Mouse (Mus musculus): ENCODE data around the gene Ube2t. TPM values are rescaled to one million over a fixed set of nuclear protein-coding genes. Genes with fewer than 3 reads are reported as not detected.
A peak's percentile ranks its signal among the peaks of the same experiment; 100 is the strongest.

Gene Ube2t
- total RNA-seq (2022) = 1 to 10 TPM in 2 of 4 experiments, under 1 TPM in 2; 0.70 to 1.7 (median 1.1) TPM

DNA sequence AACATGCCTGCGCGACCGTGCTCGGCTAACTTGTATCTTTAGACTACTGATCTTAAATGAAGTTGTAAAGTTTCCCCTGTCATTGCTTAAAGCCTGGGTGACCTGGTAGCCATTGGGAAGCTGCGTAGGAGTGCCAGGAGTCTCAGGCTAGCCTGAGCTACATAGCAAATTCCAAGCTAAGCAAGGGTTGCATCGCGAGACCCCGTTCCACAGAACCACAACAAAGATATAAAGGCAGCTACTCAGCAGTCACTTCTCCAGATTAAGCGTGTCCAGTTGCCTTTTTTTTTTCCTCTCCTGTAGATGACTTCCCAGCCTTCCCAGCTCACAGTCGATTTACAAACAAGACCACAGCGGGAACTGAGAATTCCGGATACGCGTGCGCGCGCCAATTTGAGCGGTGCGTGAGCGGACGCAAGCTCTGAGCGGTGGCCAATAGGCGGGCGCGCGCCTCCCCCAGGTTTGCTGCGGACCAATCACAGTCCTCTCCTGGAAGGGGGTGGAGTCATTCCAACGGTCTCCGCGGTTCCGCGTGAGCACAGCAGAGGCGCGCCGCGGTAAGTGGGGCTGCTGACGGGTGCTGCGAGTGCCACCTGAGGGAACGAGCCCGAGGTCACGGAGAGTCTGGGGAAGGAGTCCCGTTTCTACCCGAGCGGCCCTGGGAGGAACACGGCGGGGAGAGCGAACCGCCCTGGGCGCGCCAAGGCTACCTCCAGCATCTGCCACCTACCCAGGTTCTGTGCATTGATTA lies at the start of gene Ube2t:
TSS of gene Ube2t (plus strand) at position 513 of the 751 bp plus-strand sequence.
- peak; percentile 91 for DNase-seq

DNA sequence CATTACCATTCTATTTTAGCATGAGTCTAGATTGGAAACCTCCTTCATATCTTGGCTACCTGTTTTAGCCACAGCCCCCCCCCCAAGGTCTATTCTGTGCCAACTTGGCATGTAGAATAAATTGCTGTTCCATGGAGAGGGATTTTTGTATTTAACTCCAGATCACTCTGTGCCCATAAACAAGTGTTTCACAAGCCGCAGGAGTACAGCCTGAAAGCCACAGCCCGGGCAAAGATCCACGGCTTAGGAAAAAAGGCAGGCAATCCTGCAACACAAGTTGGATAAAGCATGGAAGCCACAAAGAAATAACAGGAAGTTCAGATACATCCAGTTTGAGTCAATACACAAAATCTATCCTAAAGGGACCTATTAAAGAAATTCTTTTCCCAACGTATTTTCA lies 48.8 kb upstream of the Ube2t start:
- peak; percentile 12 for DNase-seq

DNA sequence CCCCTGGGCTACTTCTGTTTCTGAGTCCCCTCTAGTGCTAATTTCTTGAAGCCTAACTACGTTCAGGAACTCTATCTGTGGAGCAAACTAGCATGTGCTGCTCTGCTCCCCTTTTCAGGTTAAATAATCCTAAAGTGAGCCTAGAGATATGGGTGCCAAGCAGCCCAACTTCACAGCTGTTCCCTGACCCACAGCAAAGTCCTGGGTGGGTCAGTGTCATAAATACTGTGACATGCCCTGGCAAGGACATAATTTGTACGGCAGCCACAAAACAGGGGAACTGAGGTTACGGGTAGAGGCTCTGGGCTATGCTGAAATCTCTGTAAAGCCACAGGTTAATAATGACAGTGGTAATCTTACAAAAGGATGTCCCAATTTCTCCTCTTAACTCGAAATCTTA lies 46.9 kb upstream of the Ube2t start:
- DNase-seq = no peak

DNA sequence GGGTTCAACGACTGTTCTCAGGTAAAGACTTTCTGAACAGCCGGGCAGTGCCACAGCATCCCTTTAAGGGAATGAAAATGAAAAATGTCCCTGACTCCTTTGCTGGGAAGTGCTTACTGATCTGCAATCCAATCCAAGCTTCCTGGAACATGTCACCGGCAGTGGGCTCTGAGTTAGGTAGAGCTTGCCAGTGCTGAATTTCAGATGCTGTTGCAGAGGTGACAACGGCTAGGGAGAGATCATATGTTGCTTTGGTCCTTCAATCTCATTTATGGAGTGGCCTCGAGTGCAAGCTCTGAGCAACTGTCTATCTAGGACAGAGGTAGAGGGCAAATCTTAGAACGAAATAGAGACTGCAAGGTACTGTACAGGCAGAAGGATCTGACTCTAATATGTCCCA lies 43.4 kb upstream of the Ube2t start:
- DNase-seq = no peak

DNA sequence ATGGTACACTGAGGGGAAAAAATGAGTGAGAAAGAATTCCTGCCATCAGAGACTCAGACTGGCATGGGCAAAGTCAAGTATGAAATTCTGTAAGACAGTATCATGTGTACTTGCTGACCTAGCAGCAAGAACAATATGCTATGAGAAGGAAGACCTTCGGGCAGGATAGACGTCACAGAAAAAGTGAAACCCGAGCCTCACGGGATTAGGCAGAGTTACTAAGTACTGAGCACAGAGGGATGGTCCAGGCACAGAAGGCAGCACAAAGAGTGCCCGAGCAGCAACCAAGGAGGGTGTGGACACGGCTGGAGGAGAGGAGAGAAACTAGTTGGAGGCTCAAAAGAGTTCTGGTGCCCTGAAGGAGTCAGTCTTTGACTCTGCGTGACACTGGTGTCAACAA lies 29.9 kb upstream of the Ube2t start:
- no peak for DNase-seq

DNA sequence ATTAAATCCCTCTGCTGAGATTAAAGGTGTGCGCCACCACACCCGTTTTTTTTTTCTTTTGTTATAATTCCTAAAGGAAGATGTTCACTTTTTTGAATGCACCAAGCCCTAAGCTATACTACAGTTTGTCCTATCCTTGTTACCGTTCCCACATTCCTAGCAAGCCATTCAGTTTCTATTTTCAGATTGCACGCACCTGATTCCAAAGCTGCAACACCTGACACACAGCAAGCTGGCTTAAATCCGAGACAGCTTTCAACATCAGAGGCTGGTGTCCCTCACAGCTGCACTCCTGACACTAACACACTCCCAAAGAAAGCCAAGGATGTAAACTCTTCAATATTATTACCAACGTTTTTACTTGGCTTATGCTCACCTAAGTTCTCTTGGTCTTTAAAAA lies 26.0 kb upstream of the Ube2t start:
- no peak for DNase-seq

DNA sequence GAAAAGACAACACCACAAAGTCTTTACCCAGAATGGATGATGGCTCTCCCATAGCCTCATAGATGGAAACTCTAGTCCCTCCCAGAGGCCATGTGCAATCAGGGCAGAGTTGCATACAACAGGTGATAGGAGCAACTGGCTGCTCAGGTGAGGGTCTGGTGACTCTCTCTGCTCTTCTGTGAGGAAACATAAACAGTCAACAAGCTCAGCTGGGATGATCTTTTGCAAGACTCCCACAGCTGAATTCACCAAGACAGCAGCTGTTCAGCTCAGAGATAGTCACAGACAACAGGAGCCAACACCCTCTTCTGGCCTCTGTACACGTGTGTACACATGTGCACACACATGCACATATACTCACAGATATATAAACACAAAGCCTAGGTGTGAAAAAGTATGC lies 24.1 kb upstream of the Ube2t start:
- no peak for DNase-seq

DNA sequence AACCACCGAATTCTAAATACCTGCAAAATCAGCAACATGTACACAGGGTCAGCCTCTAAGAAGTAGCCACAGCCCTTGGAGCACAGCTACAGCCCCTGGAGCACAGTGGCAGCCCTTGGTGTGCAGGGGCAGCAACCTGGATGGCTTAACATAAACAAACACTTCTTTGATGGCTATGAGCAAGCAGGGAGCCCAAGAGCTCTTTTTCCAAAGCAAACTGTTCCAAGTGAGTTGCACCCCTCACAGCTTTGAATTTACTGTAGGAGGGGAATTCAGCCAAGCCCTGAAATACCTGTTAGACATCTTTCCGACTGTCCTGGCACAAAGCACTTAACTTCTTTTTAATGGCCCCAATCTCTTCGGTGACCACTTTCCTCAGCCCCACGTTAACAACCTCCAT lies 21.5 kb upstream of the Ube2t start:
- DNase-seq = no peak

DNA sequence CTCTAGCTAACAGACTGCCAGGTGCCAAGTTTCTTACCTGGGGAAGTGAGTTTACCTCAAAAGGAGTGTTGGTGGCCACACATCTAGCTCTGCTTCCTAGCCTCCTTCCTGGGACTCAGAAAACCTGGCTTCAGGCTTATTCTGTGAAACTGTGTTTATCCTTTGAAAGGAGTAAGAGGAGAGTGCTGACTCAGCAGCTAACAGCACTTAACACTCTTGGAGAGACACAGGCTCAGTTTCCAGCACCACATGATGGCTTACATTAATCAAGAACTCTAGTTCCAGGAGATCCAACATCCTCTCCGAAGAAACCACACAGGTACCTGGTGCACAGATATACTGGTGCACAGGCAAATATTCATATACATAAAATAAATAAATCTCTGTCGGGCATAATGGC lies 19.5 kb upstream of the Ube2t start:
- no peak for DNase-seq

DNA sequence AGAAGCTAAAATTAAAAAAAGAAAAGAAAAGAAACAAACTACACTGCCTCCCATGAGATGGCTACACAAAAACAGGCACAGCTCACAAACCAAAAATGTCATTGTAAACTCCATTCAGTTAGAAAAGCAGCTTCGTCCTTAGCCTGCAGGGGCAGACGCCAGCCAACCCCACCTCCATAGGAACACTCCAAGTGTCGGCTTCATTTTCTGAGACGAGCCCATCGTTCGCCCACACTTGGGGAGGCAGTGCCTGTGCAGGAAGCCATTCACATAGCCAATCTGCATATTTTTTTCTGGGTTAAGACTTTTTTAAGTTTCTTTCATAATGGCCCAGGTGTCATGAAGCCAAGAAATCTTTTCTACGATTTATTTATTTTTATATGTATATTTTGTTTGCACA lies 14.8 kb upstream of the Ube2t start:
- DNase-seq = no peak

DNA sequence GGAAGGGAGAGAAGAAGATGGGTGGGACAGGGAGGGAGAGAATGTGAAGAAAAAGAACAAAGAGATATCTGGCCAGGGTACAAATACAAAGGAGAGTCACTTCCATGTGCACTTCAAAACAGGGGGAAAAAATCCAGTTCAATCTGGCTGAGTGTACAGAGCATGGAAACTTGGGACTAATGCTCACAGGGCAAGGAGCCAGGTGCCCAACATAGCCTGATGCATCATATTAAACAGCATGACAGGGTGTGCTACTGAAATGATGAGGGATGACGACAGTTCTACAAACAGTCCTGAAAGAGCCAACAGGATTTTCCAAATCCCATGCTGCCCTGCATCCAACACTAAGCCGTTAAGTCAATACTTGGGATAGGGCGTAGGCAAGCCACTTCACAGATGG lies 12.4 kb upstream of the Ube2t start:
- DNase-seq = no peak

DNA sequence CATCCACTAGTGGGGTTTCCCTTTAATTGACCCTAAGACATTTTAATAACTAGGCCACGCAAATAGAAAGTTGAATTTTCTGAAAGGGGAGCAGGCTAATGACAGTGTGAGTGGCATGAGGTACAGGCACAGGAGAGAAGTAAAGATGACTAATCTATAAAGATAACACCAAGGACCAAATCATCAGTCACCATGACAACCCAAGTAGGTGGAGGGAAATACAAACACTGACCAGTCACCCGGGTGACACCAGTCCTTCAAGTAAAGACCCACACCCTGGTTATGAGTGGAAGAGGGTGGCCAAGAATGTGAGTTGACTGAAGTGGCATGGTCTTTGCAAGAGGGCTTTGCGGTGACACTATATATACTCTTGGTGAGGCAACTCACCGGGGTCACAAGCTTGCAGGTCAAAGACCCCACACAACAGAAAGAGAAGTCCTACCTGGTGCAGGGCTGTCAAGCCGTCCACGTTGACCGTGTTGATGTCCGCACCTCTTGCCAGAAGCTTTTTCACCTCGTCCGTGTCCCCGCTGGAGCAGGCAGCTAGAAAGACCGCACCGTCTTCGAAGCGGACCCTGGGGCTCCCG lies 7.2 kb upstream of the Ube2t start:
- DNase-seq = peak; percentile 42

DNA sequence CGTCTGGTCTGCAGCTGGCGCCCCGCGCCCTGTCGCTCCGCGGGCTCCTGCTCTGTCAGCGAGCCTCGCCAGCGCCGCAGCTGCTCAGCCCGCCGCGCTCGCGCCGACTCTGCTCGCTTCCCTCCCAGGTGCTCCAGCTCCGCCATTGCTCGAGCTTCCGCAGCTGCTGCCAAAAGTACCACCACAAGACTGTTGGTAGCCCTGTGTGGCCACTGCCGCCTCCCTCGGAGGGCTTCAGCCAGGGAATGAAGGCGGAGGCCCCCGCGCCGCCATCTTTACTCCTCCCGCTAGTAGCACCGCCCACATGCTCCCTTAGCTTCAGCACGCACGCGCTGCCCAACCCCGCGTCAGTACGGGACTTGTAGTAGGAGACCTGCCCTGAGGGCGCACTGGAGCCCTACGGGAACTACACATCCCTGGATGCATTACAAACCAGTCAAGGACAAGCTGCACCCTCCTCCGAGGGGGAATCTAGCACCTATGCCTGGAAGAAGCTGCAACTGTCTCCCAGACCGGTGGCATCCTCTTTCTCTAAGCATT lies 6.7 kb upstream of the Ube2t start, which contains the start of gene Ppp1r12b:
TSS of gene Ppp1r12b (minus strand) at position 306 of the 540 bp plus-strand sequence.
- peak; percentile 98 for DNase-seq

DNA sequence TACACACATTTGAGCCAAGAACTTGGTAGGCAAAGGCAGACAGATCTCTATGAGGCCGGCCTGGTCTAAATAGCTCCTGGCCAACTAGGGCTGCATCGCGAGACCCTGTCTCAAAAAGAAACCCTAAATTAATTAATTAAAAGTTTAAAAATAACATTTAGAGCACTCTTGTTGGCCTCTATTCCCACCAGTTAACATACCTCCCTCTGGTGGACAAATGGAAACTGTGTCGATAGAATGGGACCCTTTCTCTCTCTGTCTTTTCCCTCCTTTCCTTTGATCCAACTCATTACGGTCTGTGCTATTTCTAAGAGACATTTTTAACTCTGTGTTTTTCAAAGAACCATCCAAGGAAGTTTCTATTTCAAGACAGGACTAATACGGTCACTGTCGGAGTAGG lies 1.7 kb upstream of the Ube2t start:
- DNase-seq = no peak

DNA sequence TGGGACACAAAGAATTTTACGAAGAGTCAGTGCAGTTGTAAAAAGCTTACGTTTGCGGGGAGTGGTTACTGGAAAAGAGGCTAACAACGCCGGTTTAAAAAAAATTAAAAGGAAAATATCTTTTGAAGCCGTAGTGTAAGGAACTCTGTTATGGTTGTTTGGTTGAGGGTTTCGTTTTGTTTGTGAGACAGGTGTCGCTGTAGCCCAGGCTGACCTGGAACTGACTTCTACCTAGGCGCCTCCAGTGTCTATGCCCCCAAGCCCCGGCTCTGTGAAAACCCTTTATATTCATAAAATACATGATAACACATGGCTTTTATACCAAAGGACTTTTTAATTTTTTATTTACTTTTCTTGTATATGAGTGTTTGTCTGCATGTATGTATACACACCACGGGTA lies 456 bp downstream of the Ube2t start:
- DNase-seq = no peak

DNA sequence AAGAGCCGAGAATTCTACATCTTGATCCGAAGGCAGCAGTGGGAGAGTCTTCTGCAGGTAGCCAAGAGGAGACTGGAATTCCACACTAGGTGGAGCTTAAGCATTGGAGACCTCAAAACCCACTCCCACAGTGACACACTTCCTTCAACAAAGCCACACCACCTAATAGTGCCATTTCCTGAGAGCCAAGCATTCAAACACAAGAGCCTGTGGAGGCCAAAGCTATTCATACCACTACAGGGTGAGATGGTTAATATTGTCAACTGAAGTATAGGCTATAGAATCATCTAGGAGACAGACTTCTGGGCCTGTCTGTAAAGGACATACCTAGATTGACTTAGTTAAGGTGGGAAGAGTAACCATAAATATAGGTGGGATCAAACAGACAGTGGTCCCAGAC lies 3.1 kb downstream of the Ube2t start:
- no peak for DNase-seq

DNA sequence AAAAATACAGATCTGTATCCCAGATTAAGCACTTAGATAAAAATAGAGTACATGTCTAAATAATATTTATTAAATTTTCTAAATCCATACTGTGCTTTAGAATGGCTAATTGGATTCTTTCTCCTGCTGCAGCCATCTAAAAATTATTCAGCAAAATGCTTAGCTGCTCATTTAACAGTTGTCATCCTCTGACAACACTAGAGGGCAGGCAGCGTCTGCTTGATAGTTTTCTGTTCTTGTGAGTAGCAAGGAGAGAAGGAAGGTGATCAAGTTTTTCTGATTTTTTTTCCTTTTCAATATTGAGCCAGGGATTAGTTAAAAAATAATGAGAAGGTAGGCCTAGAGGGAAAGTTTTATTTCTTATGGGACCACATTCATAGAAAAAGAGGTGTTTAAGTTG lies 10.6 kb downstream of the Ube2t start:
- no peak for DNase-seq

DNA sequence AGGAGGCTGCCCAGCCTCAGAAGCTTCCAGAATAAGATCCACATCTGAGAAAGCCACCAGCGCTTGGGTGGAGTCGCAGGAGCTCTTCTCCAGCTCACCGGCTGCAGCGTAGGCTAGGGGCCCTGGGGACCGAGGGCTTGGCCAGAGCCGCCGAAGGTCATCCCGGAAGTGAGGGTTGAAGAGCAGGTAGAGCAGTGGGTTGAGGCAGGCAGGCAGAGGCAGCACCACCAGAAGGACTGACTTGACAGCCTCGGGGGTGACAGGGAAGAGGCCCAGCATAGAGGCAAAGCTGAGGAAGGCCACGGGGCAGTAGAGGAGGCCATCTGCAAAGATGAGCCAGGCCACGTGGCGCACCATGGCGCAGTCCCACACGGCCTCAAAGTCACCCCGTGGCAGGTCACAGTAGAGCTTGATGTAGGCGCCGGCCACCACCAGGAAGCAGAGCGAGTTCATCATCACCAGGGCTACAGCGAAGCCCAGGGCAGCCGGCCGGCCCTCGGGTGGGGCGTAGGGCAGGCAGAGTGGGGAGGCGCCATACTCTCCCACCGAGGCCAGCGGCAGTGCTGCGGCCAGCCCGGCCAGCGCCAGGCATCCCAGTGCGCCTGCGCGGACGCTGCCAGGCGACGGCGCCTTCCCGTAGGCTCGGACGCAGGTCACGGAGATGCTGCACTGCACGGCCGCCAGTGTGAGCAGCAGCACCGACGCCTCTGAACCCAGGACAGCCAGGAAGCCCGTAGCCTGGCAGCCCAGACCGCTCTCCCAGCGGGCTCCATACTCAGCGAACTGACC lies 25.0 kb downstream of the Ube2t start:
- DNase-seq = peak; percentile 45

DNA sequence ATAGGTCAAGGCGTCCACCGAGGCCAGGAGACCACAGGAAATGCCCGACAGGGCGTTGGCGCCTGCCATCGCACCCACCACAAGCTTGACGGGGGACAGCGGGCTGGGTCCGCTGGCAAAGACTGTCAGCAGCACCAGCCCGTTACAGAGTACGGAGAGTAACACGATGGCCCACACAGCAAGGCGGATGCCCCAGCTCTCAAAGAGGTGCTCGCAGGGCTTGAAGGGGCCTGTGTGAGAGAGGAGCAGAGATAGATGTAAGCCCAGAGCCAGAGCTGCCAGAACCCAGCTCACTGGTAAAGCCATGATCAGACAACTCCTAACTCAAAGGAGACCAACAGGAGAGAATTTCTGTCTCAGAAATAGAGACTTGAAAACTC lies 25.6 kb downstream of the Ube2t start:
- DNase-seq = no peak

DNA sequence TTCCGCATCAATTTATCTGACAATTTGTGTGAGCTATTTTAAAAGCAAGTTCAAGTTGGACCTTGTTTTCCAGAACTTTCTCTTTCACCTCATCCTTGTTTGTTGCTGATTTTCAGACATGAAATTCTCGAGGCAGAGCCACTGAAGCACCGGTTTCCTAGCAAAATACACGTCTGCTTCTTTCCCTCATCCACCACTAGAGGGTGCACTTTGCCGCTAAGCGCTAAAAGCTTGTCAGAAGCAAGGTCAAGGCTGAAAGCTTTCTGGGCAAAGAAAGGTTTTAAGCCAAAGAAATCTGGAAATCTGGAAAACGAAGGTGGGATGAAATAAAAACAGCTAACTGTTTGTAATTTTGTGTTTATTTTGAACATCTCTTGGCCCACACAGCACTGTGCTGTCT lies 27.0 kb downstream of the Ube2t start:
- DNase-seq = peak; percentile 57

DNA sequence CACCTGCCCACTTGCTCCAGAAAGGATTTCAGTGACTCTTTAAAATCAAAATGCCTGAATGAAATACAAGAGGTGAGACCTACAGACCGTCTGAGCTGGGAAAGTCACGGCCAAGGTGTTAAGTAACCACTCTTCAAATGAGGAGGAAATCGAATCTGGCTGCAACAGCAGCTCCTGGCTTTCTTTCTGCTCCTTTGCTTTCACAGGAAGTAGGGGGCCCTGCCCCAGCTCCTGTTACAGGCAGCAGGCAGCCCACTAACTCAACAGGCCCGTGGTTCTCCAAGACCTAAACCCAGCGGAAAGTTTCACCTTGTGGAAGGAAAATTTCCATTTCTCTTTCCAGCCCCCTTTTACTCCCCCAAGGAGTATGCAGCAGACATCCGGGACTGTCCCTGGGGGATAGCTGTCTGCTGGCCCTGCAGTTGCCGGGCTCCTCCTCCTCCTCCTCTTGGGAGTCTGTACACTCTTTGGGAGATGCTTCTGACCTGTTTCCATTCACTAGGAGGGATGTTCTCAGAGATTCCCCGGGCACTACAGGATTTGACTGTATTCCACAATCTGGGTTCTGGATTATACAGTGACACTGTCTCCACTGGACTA lies 29.8 kb downstream of the Ube2t start:
- no peak for DNase-seq

DNA sequence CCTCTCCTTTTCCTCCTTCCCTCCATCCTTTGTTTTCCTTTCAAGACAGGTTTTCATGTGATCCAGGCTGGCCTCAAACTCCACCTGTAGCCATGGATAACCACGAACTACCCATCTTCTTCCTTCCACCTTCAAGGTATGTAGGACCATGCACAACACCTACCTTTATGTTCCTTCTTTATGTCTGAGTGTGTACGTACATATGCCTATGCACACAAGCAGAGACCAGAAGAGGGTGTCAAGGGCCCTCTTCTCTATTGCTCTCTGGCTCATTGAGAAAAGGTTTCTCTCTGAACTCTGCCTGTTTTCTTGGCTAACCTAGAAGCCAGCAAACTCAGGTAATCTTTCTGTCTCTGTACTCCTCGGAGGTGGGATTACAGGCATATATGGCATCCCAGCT lies 32.4 kb downstream of the Ube2t start:
- DNase-seq = no peak

DNA sequence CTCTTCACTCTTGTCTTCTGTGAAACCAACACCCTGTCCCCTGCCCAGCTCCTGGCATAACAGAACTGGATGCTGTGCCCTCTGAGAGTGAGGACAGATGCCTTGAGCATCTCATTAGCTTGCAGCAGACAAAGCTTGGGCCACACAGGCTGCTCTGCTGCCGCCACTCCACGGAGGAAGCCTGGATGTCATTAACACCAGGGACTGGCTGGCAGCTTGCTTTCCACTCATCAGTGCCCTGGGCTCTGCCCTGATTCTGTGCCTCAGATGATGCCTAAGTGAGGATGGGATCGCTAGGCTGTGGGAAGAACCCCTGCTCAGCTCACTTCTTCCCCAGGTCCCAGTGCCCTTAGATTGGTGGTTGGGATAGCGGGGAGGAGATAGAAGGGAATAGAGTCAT lies 33.1 kb downstream of the Ube2t start:
- no peak for DNase-seq
